Mouse (Mus musculus) WW6 (cell line): ENCODE data around the gene Lman2.

Experiments used
- DNase-seq: peaks from one replicate; pipeline ENCODE4 v3.0.0-alpha.2; 2013; ENCODE audit warnings: low read depth, low spot score

Lman2 gene

DNA sequence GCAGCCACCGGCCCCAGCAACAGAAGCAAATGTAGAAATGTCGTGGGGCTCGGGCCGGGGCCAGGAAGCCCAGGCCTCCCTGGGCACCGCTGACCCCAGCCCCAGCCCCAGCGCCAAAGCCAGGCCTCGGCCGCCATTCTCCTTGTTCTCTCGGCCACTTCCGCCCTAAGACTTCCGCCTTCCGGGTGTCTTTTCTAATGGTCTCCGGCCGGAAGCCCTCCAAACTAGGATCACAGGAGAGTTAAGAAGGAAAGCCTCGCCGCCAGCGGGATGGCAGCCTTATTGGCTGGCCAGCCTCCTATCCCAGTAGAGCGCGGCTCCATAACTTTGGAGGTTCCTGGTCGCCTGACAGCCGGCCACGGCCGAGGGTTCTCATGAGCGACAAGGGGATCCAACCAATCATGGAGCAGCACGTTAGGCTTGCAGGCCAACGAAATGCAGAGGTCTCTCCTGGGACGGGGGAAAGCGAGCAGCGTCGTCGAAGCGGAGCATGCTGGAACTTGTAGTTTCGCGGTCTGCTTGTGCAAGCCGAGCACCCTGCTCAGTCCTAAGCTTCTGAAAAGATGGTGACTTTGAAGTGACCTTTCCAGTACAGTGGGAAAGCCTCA lies at the start of gene Lman2:
Lman2 (minus strand) TSS at position 331 of the 608 bp plus-strand sequence.
- DNase-seq: peak; percentile 94

DNA sequence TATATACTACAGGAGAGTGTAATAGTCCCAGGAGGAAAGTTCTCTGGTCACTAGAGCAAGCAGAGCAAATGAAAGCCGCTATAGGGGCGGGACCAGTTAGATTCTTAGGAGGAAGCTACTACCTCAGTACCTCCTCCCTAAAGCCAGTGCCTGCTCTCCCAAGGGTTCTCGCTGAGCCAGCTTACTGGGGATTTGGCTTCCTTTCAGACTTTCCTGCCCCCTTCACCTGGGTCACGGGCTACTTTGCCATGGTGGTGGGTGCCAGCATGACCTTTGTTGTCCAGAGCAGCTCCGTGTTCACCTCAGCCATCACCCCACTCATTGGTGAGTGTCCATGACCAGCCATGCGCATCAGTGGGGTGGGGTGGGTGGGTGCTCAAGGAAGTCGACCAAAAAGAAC lies 49.2 kb upstream of the Lman2 start:
- DNase-seq: no peak

DNA sequence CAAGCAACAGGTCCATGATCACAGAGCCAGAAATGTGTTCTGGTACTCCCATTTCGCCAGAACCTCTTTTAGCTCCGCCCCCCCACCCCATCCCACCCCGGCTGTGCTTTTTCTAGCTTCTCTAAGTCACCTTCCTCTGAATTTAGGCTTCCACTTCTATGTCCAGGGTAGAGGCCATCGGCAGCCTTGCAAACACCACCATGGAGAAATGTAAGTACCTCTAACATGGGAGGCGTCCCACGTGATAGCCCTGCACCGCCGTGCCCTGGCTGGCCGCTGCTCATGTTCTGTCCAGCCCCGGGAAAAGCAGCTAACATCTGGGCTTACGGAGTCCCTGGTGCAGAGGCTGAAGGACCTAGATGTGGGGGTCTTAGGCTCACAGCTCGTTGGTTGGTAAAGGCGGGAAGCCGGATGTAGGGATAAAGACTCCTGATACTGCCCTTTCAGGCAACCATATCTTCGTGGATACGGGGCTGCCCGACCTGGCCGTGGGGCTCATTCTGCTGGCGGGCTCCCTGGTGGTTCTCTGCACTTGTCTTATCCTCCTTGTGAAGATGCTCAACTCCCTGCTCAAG lies 46.0 kb upstream of the Lman2 start:
- no peak for DNase-seq

DNA sequence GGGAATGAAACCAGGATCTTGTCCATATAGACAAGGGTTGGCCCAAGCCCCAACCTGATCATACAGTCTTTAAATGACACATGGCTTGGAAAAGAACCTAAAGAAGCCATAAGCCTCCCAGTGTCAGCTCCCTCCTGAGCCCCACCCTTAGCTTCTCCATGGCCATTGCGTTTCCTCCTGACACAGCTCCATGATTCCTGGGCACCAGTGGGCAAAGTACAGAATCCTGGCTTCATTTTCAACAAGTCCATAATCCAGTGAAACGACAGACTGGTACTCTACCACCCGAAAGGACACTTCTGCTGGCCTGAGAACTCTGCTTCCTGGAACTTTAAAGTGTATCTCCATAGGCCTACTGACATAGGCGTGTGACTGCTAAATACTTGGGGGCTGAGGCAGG lies 44.8 kb upstream of the Lman2 start:
- DNase-seq: no peak

DNA sequence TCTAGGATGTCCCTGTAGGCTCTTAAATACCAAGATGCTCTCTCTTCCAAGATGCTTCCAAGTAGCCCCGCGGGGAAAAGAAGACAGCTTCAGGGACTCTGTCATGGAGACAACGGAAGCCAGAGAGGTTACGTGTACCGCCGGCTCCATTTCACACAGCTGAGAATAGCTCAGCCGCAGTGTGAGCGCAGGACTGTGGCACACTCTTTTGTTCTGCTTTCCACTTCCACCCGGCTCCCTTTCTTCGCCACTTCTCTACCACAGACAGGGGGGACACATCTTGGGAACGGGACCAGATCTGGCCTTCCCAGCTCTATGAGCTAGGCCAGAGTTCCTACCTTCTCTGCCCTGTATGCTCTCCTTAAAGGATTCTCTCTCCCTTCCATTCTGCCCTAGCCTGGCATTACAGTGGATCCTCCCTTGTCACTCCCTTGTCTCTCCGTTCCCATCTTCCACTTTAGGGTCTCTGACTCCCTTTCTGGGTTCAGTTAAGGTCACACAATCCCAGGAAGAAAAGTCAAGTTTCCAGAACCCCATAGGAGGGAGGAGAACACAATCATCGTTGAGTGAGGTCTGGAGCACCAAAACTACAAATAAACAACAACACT lies 43.3 kb upstream of the Lman2 start:
- no peak for DNase-seq

DNA sequence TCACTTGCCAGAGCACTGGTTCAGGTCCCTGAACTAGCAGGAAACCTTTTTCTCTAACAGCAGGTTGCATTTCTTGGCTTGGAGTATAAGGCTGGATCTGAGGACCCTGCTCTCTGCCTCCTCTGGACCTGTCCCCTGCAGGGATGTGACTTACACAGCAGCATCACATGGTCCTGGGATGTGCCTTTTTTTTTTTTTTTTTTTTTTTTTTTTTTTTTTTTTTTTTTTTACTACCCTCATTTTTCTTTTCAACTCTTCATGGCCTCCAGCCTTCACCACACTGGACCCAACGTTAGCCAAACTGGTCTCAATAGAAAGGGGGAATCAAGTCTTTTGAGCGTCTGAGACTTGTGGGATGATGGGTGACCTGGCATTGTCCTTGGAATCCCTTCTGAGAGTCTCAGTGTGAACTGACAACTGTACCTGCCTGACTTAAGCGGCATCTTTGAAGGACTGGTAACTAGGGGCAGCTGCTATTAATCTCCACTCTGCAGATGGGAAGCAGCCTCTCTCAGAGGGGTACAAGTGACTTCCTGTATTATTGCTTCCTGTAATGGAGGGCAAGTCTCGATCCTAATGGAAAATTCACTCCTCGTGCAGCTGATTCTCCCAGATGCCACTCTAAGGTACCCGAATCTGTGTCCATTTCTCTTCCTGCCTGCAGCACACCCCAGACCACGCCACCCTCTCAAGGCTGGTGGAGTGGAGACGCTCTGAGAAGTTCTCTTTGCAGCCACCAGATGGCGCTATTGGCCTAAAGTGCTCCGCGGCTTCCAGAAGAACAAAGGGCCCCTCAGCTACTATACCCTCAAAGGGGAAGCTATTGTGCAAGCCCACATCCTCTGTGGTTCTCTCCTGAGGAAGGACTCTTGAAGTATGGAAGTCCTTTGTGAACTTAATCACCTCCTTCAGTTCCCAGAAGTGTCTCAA lies 42.5 kb upstream of the Lman2 start:
- DNase-seq: peak; percentile 65

DNA sequence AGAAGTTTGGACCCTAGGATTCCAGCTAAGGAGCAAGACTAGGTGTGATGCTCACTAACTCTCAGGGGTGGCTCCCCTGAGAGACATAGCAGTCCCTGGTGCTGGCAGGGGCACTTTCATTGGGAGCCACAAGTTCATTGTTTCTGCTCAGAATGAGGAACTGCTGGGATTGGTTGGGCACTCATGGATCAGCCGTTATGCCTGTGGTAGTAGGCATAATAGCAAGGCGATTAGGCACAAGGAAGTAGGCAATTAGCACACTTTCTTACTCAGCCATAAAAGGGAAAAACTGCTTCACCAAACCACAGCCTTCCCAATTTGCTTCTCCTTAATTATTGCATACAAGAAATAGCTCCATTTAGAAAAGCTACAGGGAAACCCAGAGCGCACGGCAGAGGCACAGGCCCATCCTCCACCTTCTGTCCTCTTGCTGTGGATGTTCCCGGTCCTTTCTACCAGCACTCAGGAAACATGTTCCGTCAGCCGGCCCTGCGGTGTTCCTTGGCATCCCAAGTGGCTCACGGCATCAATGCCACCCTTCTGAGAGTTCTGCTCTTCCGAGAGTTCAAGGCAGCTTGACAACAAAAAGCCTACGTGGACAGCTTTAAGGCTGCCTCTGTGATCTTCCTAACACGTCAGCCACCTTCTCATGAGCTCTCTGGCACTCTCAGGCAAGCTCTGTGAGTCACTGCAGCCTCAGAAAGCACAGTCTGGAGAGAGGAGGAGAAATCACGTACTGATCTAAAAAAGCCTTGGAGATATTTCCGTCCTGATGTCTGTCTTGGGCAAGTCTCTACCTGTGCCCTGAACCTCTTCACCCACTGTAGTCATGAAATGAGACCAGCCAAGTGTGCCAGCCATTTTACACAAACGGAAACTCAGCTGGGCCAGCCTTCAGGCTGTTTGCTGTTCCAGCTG lies 41.6 kb upstream of the Lman2 start:
- no peak for DNase-seq

DNA sequence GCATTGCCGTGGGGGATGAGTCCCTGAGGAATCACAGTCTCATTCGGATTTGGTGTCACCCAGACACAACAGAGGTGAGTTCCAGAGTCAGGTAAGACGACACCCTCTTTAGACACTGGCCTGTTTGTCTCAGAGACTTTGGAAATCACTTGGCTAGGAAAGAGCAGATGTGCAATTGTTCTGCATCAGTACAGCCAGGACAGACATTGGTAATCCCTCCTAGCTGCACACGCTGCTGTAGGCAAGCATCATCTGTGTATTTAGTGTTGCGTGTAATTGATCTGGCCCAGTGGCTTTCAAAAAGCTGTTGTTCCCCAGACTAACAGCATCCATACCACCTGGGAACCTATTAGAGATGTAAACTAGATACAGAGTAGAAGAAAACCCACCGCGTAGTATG lies 40.7 kb upstream of the Lman2 start:
- no peak for DNase-seq

DNA sequence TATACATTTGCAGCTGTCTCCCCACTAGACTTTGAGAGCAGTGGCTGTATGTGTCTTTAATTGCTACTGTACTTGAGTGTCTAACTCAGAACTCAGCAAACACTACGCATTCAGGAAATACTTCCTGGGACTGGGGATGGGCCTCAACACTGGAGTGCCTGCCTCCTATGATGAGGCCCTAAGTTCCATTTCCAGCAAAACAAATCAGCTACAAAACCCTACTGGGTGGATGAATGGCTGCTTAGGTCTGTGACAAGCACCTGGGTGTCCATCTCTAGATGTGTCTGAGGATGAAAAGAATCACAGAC lies 37.4 kb upstream of the Lman2 start:
- no peak for DNase-seq

DNA sequence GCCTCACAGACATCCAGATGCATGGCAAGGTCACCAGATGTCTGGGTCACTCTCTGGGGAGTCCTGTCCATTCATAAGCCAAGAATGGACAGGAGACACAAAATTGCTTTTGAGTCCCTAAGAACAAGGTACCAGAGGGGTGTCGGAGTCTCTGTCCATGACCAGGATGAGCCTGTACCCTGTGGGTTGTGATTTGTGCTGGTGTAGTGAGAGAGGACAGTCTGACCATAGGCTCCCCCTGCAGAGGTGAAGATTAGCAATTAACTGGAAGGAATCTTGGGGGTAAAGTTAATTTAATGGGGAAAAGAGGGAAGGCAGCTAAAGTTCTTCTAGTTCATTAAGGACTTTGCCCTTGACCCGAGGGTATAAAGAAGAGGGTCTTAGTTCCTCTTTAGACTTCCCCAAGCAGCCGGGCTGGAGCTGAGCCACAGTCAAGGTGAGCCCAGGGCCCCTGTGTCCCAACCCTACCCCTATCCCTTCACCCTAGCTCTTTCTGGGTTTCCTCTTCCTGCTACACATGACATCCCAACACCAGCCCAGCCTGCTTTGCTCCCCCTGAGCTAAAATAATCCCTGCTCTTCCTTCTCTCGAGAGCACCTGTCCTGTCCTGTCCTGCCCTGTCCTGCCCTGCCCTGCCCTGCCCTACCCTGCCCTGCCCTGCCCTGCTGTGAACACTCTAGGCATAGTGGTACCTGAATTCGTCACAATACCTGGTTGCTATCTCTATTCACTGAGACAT lies 36.9 kb upstream of the Lman2 start:
- no peak for DNase-seq

DNA sequence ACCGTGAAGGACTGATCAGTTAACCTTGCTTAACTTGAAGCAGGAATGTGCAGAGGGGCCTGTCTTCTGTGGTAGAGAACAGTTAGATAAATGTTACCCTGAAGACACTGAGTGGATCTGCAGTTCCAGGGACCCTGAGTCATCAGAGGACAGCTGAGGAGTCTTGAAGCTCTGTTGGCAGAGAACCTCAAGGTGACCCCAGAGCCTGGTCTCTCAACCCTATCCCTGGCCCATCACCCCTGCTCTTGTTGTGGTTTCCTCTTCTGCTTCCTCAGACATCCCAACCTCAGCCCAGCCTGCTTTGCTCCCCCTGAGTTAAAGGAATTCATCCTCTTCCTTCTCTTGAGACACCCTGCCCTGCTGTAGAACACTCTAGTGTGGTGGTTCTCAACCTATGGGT lies 35.5 kb upstream of the Lman2 start, which contains the start of gene Slc34a1:
Slc34a1 (plus strand) TSS at position 100 of the 400 bp plus-strand sequence.
- DNase-seq: no peak

DNA sequence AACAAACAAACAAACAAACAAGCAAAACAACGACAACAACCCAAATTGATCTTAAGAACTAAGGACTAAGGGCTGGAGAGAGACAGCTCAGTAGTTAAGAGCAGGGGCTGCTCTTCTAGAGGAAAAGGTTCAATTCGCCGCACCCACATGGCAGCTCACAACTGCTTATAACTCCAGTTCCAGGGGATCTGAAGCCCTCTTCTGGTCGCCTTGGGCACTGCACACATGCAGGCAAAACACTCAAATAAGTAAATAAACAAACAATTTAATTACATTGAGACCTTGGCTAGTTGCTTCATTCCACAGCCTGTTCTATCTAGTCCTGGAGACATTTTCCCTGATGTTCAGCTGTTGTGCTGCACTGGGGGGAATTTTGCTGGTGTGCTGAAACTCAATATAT lies 30.4 kb upstream of the Lman2 start:
- no peak for DNase-seq

DNA sequence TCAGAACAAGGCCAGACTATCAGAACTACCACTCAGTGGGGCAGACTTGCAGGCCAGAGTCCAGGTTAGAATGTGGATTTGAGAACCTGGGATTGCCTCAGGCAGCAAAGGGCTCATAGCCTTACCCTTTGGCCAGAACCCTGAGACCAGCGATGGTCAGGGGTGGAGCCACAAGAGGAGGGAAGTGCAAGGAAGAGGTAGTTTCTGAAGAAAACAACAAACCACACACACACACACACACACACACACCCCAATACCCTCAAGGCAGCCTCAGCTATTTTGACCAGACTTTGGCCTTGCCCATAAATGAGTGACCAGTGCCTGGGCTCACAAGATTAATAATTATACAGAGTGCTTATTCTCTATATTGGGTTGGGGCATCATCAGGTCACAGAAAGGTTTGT lies 29.0 kb upstream of the Lman2 start:
- DNase-seq: no peak

DNA sequence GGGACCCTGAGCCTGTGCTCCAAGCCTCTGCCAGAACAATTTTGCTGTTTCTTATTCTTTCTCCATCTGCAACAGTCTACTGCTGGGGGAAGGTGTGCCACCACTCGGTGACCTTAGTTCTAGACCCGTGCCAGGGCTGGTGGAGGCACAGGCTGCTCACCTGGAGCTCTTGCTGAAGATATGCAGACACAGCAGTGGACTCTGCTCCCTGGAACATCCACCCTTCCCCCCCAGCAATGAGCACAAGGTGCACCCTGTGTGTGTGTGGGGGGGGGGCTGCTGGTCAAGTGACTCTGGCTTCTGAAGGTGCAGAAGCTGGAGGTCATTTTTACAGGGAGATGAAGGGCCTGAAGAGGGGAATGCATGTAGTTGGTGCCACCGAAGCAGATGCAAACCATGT lies 28.1 kb upstream of the Lman2 start:
- DNase-seq: no peak

DNA sequence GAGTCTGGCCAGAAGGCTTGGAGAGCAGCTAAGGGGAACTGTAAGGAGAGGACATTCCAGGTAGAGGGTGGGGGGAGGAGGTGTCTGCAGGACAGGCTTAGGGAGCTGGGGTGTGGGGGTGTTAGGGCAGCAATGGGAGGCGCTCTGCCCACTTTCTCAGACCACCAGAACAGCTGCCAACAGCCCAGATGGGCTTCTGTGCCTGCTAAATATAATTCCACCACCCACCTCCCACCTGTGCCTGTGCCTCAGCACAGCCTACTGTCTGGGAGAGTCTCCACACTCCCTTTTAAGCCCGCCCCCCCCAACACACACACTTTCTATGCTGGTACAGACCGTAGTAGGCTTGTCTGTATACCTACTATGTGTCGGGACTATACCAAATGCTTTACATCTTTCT lies 19.2 kb upstream of the Lman2 start:
- DNase-seq: no peak

DNA sequence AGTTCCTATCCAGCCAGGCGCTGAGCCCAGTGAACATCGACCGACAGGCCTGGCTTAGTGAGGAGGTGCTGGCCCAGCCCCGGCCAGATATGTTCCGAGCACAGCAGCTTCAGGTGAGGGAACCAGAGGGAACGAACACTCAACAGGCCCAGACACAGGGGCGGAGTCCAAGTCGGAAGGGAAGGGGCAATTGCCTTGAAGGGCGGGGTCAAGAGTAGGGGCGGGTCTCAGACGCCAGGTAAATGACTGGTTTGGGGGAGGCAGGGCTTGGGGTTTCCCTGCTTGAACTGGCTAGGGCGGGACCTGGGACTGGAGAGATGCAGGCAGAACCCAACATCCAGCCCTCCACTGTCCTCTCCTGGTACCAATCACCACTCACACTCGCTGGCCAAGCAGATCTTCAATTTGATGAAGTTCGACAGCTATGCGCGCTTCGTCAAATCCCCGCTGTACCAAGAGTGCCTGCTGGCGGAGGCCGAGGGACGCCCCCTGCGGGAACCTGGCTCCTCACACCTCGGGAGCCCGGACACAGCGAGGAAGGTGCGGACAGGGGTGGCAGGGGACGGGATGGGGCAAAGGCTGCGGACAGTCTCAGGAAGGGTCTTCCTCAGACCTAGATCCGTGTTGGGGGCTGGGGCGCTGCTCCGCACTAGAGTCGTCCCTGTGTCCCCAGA lies 16.5 kb upstream of the Lman2 start:
- peak; percentile 63 for DNase-seq

DNA sequence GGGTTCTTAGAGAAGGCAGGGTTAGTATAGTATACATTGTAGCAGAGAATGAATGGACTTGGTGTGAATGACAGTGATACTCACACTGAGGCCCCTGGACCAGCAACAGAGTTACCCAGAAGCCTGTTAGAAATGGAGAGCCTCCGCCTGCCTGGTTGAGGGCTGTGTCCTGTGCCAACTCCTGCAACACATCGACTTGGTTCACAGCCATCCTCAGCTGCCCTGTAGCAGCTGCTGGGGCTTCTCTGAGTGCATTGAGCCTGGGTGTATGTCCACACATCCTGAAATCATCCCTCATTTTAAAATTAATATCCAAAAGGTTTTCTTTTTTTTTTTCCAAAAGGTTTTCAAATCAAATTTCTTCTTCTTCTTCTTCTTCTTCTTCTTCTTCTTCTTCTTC lies 13.3 kb upstream of the Lman2 start:
- no peak for DNase-seq

DNA sequence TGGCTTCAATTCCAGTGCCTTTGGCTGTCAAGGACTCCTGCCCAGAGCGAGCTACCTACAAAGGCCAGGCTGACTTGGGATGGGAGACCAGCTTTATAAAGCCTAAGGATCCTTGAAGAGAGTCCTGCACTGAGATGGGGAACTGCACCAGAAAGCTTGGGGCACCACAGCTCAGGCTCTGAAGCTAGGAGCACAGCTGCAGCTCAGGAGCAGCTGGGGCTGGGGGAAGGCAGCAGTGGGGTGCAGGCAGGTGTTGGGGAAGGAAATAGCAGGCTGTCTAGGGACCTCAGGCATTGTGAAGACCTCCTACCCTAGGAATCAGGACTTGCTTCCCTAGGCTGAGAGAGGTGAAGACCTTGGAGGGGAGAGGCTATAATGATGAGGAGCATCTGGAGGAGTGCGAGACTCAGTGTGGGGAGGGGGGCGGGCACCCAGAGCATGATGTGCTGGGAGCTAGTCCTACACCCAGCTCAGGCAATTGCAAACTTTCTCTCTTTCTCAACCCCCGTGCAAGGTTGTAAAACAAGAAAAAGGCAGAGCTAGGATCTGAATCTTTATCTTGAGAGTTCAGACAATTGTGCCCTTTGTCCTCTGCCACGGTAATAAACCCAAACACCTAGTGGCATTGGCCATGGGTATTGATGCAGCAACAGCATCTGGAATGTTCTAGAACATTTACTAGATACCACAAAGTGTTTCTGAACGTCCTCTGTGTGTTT lies 11.8 kb upstream of the Lman2 start:
- no peak for DNase-seq

DNA sequence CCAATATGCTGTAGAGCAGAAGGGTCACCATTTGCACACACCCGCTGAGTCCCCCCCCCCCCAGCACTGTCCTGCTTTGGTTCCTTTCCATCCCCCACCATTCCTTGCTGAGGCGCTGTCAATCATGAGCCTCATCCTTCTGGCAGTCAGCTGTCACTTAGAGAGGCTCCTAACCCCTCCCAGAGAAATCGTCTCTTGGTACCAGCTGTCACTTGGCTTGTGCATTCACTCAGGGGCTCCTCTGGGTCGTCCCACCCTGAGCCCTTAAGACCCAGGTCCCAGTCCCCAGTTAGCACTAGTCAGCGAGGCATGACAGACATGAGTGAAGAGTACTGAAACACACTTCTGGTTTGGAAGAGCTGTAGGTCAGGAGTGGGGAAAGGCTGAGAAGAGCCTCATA lies 9.2 kb upstream of the Lman2 start:
- DNase-seq: no peak
